Mouse (Mus musculus) pancreas, adult 10 weeks (tissue): ENCODE results near the gene Gm8251. TPM values are rescaled to one million over a fixed set of nuclear protein-coding genes. Genes with fewer than 3 reads are reported as not detected.

Experiments
- polyA plus RNA-seq: library from polyadenylated mRNA; stranded (reverse); fragments of 350-450 nt; fragmentation: Illumina TruSeq; extraction: RNeasy Lipid Tissue Mini Kit (QIAGEN cat#74804); gene quantifications from one replicate; pipeline ENCODE4 v1.2.3, GENCODE M21; 2015; ENCODE audit warnings: low read depth, low replicate concordance; ENCODE audit not compliant: insufficient read depth

Gene Gm8251
- 0.17 TPM for polyA plus RNA-seq

GRCm38 (mm10) chr1:44061836-44062235, at the start of gene Gm8251:
TSS of gene Gm8251 (minus strand) at chr1:44061936.

GRCm38 (mm10) chr1:44102259-44102717, 40.6 kb upstream of the Gm8251 start, which contains the start of gene Tex30:
TSS of gene Tex30 (minus strand) at chr1:44102441.

GRCm38 (mm10) chr1:44019934-44020333, 41.8 kb downstream of the Gm8251 start, which contains the start of gene Mettl21c:
TSS of gene Mettl21c (minus strand) at chr1:44020034.

Other genes starting within 250 kb of the Gm8251 start
- gene Uxs1, start 234.1 kb downstream of the Gm8251 start, polyA plus RNA-seq: 2.9 TPM
- 6.1 TPM for gene Tpp2, start 128.3 kb downstream of the Gm8251 start, polyA plus RNA-seq
- gene Mettl21c, start 41.9 kb downstream of the Gm8251 start, polyA plus RNA-seq: not detected
- gene Tex30, start 40.5 kb upstream of the Gm8251 start, polyA plus RNA-seq: 8.2 TPM
- 5.6 TPM for gene Kdelc1, start 56.9 kb upstream of the Gm8251 start, polyA plus RNA-seq
- 5.0 TPM for gene Bivm, start 57.0 kb upstream of the Gm8251 start, polyA plus RNA-seq
- 5.7 TPM for gene Ercc5, start 85.8 kb upstream of the Gm8251 start, polyA plus RNA-seq
- not detected for gene Mettl21e, start 157.0 kb upstream of the Gm8251 start, polyA plus RNA-seq